In genomic region chr19:53727277-53727676, GRCm38 (mm10) we compare ENCODE assay signal across 15 mouse cellular contexts. TPM values are rescaled to one million over a fixed set of nuclear protein-coding genes. Genes with fewer than 3 reads are reported as not detected.
A peak's percentile ranks its signal among the peaks of the same experiment; 100 is the strongest.
DNase-seq lines count a peak whose midpoint lies in the region; ATAC-seq and TF ChIP-seq lines count a peak whose summit lies in the region.
"Had no signal": no experiment of that assay in that cellular context is flagged by ENCODE, and none has a peak within 500 bp of the region (broad histone marks: within the 10 kb centered on the region; RNA-seq: fewer than 3 reads in every experiment).

No protein-coding gene starts in this region.

- no peaks in the 10 kb centered on the region for H3K27me3 ChIP-seq in heart, embryonic 11.5 days (ENCODE audit: control insufficient read depth, insufficient read depth, low read length)
- no peaks in the 10 kb centered on the region for H3K27me3 ChIP-seq in limb, embryonic 14.5 days (ENCODE audit: control insufficient read depth, insufficient read depth, low read length)
- no peaks in the 10 kb centered on the region for H3K27me3 ChIP-seq in midbrain, embryonic 15.5 days (replicated peaks)
- H3K27me3 ChIP-seq: hindbrain, embryonic 15.5 days; limb, embryonic 12.5 days; neural tube, embryonic 13.5 days had no signal

- H3K4me2 ChIP-seq in heart, embryonic 11.5 days: no peak overlapping the region
- no peak overlapping the region for H3K4me2 ChIP-seq in limb, embryonic 14.5 days (replicated peaks; ENCODE audit: low read depth, low read length, severe bottlenecking)
- no peak overlapping the region for H3K4me2 ChIP-seq in midbrain, embryonic 15.5 days
- H3K4me2 ChIP-seq: hindbrain, embryonic 15.5 days; neural tube, embryonic 13.5 days had no signal

- no peak overlapping the region for H3K9ac ChIP-seq in heart, embryonic 11.5 days (ENCODE audit: low read depth, low read length)
- H3K9ac ChIP-seq in limb, embryonic 14.5 days (ENCODE audit: low read depth, low read length, severe bottlenecking): no peak overlapping the region
- H3K9ac ChIP-seq in midbrain, embryonic 15.5 days: no peak overlapping the region
- H3K9ac ChIP-seq: hindbrain, embryonic 15.5 days; limb, embryonic 12.5 days; liver, postnatal 0 days; neural tube, embryonic 13.5 days had no signal

- H3K9me3 ChIP-seq in heart, embryonic 11.5 days (replicated peaks; ENCODE audit: control insufficient read depth, low read length): no peaks in the 10 kb centered on the region
- no peaks in the 10 kb centered on the region for H3K9me3 ChIP-seq in limb, embryonic 14.5 days (ENCODE audit: control insufficient read depth, low read length)
- H3K9me3 ChIP-seq in midbrain, embryonic 15.5 days: no peaks in the 10 kb centered on the region
- H3K9me3 ChIP-seq: hindbrain, embryonic 15.5 days; limb, embryonic 12.5 days; neural tube, embryonic 13.5 days had no signal

- H3K27ac ChIP-seq in heart, embryonic 11.5 days (ENCODE audit: low read depth, low read length): 0 out of 2 replicates have a peak overlapping the region, but pooled peaks have one; percentile 7
- no peak overlapping the region for H3K27ac ChIP-seq in limb, embryonic 14.5 days (replicated peaks; ENCODE audit: low read depth, low read length)
- no peak overlapping the region for H3K27ac ChIP-seq in midbrain, embryonic 15.5 days
- H3K27ac ChIP-seq: hindbrain, embryonic 15.5 days; neural tube, embryonic 13.5 days had no signal

- no peak overlapping the region for H3K4me3 ChIP-seq in heart, embryonic 11.5 days (ENCODE audit: low read depth, low read length)
- no peak overlapping the region for H3K4me3 ChIP-seq in limb, embryonic 14.5 days (replicated peaks; ENCODE audit: low read length)
- H3K4me3 ChIP-seq in midbrain, embryonic 15.5 days: no peak overlapping the region
- H3K4me3 ChIP-seq: hindbrain, embryonic 15.5 days; limb, embryonic 12.5 days; neural tube, embryonic 13.5 days had no signal

- TF ChIP-seq POLR2A in limb, embryonic 14.5 days (IDR thresholded peaks at IDR 0.05; ENCODE audit: borderline replicate concordance, extremely low read depth, insufficient read depth, insufficient read length): no peak

- peaks cover 58% of the 10 kb centered on the region for H3K4me1 ChIP-seq in heart, embryonic 11.5 days (ENCODE audit: control insufficient read depth, insufficient read depth, low read length)
- H3K4me1 ChIP-seq in limb, embryonic 14.5 days (ENCODE audit: control insufficient read depth, insufficient read depth, low read length): peaks cover 20% of the 10 kb centered on the region
- H3K4me1 ChIP-seq in midbrain, embryonic 15.5 days: no peaks in the 10 kb centered on the region
- H3K4me1 ChIP-seq: hindbrain, embryonic 15.5 days had no signal

- no peaks in the 10 kb centered on the region for H3K36me3 ChIP-seq in heart, embryonic 11.5 days (ENCODE audit: control insufficient read depth, insufficient read depth, low read length)
- no peaks in the 10 kb centered on the region for H3K36me3 ChIP-seq in limb, embryonic 14.5 days (ENCODE audit: control insufficient read depth, insufficient read depth, low read length)
- H3K36me3 ChIP-seq in midbrain, embryonic 15.5 days (replicated peaks): no peaks in the 10 kb centered on the region
- H3K36me3 ChIP-seq: hindbrain, embryonic 15.5 days; limb, embryonic 12.5 days; neural tube, embryonic 13.5 days had no signal

- no peak for ATAC-seq in heart, embryonic 11.5 days (replicated peaks; ENCODE audit: insufficient number of reproducible peaks, low FRiP score, low TSS enrichment)
- no peak for ATAC-seq in limb, embryonic 14.5 days (ENCODE audit: low FRiP score, low read depth)
- ATAC-seq in midbrain, embryonic 15.5 days (replicated peaks): no peak
- ATAC-seq: liver, postnatal 0 days had no signal

- no peak for DNase-seq in heart, adult 11 months
- peak; percentile 18 for DNase-seq in urinary bladder, postnatal 14 days (ENCODE audit: low spot score)
- no peak for DNase-seq in urinary bladder, adult 2 months (ENCODE audit: low spot score)
- DNase-seq in limb, embryonic 14.5 days (ENCODE audit: low spot score): peak; percentile 28
- DNase-seq in right cerebral cortex, postnatal 14 days: no peak
- DNase-seq in Muller cell, postnatal 12 days (ENCODE audit: inconsistent ontology term): no peak
- DNase-seq: B cell, adult 2 months; cerebellum, adult 11 months; liver, postnatal 0 days; midbrain, embryonic 14.5 days had no signal

- 69% methylated on average over 4 of the region's 4 CpGs for WGBS in heart, embryonic 11.5 days (ENCODE audit: insufficient replicate concordance)
- 50% methylated on average over 4 of the region's 4 CpGs for WGBS in limb, embryonic 14.5 days
- WGBS in midbrain, embryonic 15.5 days: 66% methylated on average over 4 of the region's 4 CpGs

RNA-seq across cellular contexts. Expression of gene Rbm20, which starts 50.2 kb away (rescaled TPM):
- 25.0 and 36.4 TPM in 2 replicates for polyA plus RNA-seq in heart, embryonic 11.5 days (2014; fragmentation: Nextera tagmentation; extraction: Ambion mirVana)
- polyA plus RNA-seq in urinary bladder, adult 2 months (2012; rRNA removed): 4.4 and 4.5 TPM in 2 replicates
- polyA plus RNA-seq in limb, embryonic 14.5 days (2012; rRNA removed): 9.9 and 10.0 TPM in 2 replicates
- 5.5 and 6.9 TPM in 2 replicates for polyA plus RNA-seq in limb, embryonic 14.5 days (2014; fragmentation: Nextera tagmentation; extraction: Ambion mirVana)
- 0.87 and 1.0 TPM in 2 replicates for polyA plus RNA-seq in midbrain, embryonic 15.5 days (2015; fragmentation: Nextera tagmentation; extraction: Ambion mirVana)

Comparison
In these comparisons a context has a peak if more than half of its experiments do, and no peak if none do; other contexts are left out.
1. DNase-seq: peak in urinary bladder, postnatal 14 days (single experiment) and limb, embryonic 14.5 days (single experiment); none in heart, adult 11 months (single experiment), urinary bladder, adult 2 months (single experiment), right cerebral cortex, postnatal 14 days (single experiment) and Muller cell, postnatal 12 days (single experiment).